Mouse (Mus musculus) left cerebral cortex, adult 9 months (tissue): ENCODE results near the gene Pdzd3.
"Not testable (repeated sequence)": the region's sequence is repeated elsewhere in the genome, so short reads cannot be mapped to it uniquely, and the experiment has no call there.

Experiments used
- DNase-seq, 2 experiments: peaks; one replicate each; pipeline ENCODE4 v3.0.0; 2022; ENCODE audit warnings: low spot score in 2 of 2

Gene Pdzd3

DNA sequence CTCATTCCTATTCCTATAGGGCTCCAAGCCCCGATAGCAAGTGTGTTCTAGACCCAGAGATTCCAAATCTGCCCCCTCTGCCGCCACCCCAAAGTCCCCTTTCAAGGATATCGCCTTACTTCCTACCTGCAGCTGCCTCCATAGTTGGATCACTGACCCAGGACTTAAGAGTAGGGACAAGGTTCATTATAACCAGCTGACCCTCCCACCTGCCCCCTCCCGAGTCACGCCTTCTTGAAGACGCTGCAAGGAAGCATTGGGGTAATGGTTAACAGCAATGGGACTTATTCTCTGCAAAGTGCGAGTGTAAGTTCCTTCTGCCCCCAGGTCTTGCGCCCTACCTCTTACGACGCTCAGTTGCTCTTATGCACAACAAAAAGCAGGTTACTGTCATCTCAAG, at the start of gene Pdzd3:
Gene Pdzd3, minus strand, starts transcription at position 158 of the 400 bp plus-strand sequence.
- DNase-seq = no peak

DNA sequence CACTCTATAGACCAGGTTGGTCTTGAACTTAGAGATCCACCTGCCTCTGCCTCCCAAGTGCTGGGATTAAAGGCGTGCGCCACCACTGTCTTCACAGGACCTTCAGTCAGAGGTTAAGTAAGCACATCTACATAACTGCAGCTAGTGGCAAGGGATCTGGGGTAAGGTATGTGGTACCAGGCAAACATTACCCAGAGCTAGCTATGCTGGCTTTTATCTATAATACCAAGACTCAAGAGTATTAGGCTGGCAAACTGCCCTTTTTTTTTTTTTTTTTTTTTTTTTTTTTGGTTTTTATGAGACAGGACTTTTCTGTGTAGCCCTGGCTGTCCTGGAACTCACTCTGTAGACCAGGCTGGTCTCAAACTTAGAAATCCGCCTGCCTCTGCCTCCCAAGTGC, 48.7 kb upstream of the Pdzd3 start:
- DNase-seq = not testable (repeated sequence)

GRCm38 (mm10) chr9:44292490-44292889, 41.2 kb upstream of the Pdzd3 start:
- DNase-seq = no peak

GRCm38 (mm10) chr9:44288959-44289291, 37.7 kb upstream of the Pdzd3 start:
- DNase-seq = no peak

GRCm38 (mm10) chr9:44288076-44288958, 37.0 kb upstream of the Pdzd3 start, which contains the start of gene Abcg4:
Gene Abcg4 (minus strand): TSS chr9:44288615.
- DNase-seq = peak in 1 of 2 experiments; percentile 50

DNA sequence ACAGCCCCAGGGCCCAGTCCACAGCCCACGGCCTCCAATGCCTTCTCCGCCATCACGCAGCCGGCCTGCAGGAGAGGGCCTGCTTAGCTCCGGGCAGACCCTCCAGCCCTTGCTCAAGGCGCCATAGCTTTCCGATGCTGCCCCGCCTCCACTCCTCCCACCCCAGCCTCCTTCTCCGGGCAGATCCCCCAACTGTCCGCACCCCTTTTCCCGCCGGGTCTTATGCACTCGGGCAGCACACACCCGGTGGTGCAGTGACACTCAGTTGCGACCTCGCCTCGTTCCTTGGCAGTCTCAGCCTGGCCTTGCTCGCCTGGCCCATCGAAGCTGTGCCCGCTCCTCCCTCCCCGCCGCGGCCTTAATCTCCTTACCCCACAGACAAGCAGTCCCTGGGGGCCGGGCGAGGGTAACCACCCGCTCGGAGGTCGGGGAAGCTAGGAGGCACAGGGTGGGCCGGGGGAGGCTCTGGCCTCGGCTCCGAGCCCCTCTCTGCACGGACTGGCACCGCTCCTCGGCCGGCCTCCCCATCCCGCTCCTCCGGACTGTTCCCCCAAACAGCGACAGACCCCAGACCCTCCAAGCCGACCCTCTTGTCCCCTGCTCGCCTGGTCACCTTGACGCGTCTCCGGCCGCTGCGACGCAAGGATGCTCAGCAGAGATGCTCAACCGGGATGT, 36.3 kb upstream of the Pdzd3 start:
- no peak for DNase-seq

DNA sequence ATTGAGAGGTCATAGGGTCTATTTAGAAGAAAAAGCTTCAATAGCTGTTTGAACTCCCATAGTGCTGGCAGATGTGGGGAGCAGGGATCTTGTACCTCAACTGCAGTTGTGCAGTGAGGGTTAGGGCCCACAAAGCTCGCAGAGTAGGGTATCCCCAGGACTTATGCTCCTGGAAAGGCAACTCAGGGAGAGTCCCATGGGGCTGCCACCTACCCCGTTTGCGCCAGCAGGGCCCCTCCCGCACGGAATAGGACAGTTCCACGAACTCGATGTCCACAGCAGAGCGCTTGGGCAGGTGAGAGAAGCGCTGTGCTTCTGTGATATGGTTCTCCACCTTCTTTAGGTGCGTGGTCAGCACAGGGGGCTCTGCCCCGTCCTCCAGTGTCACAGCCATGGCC, 35.7 kb upstream of the Pdzd3 start:
- no peak for DNase-seq

DNA sequence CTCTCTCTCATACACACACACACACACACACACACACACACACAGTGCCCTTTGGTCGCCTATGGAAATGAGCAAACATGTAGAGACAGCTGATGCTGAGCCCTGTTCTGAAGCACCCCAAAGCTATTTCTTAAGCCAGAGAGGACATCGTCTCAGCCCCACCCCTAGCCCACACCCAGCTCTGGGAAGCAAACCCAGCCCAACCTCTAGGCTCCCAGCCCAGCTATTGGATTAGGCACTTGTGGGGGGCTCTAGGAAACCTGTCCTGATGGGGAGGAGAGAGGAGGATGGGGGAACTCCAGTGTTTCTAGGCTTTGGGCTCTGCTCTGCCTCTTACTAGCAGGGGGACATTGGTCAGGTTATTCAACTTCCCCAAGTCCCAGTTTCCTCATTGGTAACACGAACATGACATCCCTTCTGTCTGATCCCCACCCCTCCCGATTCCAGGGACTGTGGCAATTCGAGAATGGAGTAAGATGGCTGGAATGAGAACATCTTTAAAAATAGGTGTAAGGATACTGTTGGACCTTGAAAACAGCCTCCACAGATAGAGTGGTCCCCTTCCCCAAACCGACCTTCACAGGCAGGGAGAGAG, 35.1 kb upstream of the Pdzd3 start:
- DNase-seq = no peak

- DNase-seq = no peak
These were observed 31.9 kb upstream of the Pdzd3 start for GRCm38 (mm10) chr9:44283183-44283582.

GRCm38 (mm10) chr9:44269973-44270372, 18.7 kb upstream of the Pdzd3 start:
- DNase-seq = no peak

GRCm38 (mm10) chr9:44269077-44269476, 17.8 kb upstream of the Pdzd3 start:
- DNase-seq = no peak

- no peak for DNase-seq
These were observed 17.2 kb upstream of the Pdzd3 start, which contains the start of gene Nlrx1 for GRCm38 (mm10) chr9:44268432-44268831. Gene Nlrx1 (minus strand): TSS chr9:44268599.

DNA sequence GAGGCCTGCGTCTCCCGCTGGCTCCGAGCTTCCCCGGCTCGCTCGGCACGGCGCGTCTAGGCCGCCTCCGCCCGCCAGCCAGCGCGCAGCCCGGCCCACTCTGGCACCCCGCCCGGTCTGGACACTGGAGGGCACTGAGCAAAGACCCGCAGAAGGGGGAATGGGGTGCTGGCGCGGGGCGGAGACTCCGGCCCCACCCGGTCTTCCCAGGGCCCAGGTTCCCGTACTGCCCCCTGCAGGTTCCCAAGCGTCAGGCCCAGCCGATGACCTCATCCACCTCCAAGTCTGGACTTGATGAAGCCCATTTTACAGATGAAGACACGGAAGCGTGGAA, 16.7 kb upstream of the Pdzd3 start:
- peak; percentile 56 to 78 for DNase-seq

GRCm38 (mm10) chr9:44267319-44268026, 16.2 kb upstream of the Pdzd3 start:
- no peak for DNase-seq

- DNase-seq = peak; percentile 60 to 67
These were observed 15.4 kb upstream of the Pdzd3 start for GRCm38 (mm10) chr9:44266478-44267226.

GRCm38 (mm10) chr9:44261388-44261787, 10.1 kb upstream of the Pdzd3 start:
- no peak for DNase-seq

DNA sequence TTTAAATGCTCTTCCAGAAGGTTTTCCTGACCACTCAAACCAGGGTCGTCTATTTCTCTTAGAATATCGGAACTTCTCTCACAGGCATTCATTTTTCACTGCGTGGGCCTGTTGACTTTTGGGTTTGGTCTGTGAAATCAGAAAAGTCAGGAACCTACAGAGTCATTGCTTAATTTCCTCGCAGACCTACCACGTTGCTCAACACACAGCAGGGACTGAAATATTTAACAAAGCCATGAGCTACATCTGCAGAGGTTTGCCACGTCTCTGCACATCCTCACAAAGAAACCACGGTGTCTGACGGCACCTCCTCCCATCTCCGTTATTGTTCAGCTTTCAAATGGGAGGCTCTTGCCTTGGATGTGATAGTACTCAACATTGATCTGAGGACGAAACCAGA, 7.7 kb upstream of the Pdzd3 start:
- DNase-seq = no peak

GRCm38 (mm10) chr9:44256213-44256612, 4.9 kb upstream of the Pdzd3 start:
- no peak for DNase-seq

DNA sequence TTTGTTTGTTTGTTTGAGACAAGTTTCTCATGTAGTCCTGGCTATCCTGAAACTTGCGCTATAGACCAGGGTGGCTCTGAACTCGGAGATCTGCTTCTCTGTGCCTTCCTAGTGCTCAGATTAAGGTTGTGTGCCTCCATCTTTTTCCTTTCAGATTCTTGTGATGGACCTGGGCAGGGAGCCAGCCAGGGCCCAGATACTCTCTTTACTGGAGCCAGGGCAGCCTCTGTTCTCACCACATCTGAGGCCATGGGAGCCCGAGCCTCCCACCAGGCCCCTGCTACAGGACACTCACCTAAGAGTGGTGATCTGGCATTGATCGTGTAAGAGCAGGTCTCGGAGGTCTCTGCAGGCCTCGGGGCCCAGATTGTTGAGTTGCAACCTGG, 3.9 kb upstream of the Pdzd3 start:
- DNase-seq = no peak

- no peak for DNase-seq
These were observed 3.4 kb upstream of the Pdzd3 start for GRCm38 (mm10) chr9:44254508-44255135.

DNA sequence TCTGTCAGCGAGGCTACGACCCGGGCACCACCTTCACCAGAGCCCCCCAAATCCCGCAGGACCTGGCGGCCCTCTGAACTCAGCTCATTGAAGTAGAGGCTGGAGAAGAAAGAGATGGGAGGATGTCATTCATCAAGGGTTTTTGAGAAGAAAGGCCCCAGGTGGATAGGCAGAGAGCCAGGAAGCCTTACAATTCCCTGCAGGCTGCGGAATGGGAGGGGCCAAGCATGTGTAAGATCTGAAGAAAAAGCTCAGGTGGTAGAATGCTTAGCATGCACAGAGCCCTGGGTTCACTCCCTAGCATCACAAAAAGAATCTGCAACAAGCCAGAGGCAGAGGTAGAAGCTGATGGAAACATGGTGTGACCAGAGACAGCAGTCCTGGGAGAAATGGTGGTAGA, 2.2 kb upstream of the Pdzd3 start:
- DNase-seq = no peak
